Mouse (Mus musculus) stomach, embryonic 14.5 days (tissue): ENCODE results near the gene Trib2. TPM values are rescaled to one million over a fixed set of nuclear protein-coding genes. Genes with fewer than 3 reads are reported as not detected.
A peak's percentile ranks its signal among the peaks of the same experiment; 100 is the strongest.

Source experiments
- ATAC-seq: fragments of 200-750 bp; cut with Nextera tagmentation; 2 replicates; pipeline ENCODE4 v1.8.0; 2017; ENCODE audit warnings: low read depth, moderate TSS enrichment; ENCODE audit not compliant: insufficient number of reproducible peaks, insufficient read depth, low FRiP score
- H3K27ac ChIP-seq: fragments of 300-500 bp; sonication (generic); 2 replicates; pipeline ENCODE4 v1.5.1; 2014; ENCODE audit warnings: mild to moderate bottlenecking, low read length, moderate library complexity, mixed read lengths
- H3K27me3 ChIP-seq: fragments of 300-500 bp; sonication (generic); 2 replicates; pipeline ENCODE4 v1.6.1; 2014; ENCODE audit warnings: low read length, control low read depth, mixed read lengths; ENCODE audit not compliant: control insufficient read depth, insufficient read depth
- H3K36me3 ChIP-seq: fragments of 300-500 bp; sonication (generic); 2 replicates; pipeline ENCODE4 v1.6.1; 2014; ENCODE audit warnings: mild to moderate bottlenecking, control low read depth, low read length, moderate library complexity, mixed read lengths; ENCODE audit not compliant: control insufficient read depth, insufficient read depth
- H3K4me1 ChIP-seq: fragments of 300-500 bp; sonication (generic); 2 replicates; pipeline ENCODE4 v1.6.1; 2014; ENCODE audit warnings: low read length, control low read depth, mixed read lengths; ENCODE audit not compliant: control insufficient read depth, insufficient read depth
- H3K4me2 ChIP-seq: fragments of 300-500 bp; sonication (generic); replicated peaks from 2 replicates; pipeline ENCODE4 v1.6.1; 2014; ENCODE audit warnings: low read depth, low read length, control low read depth
- H3K4me3 ChIP-seq: fragments of 300-500 bp; sonication (generic); 2 replicates; pipeline ENCODE4 v1.5.1; 2014; ENCODE audit warnings: low read depth, low read length, control low read depth
- H3K9ac ChIP-seq: fragments of 300-500 bp; sonication (generic); replicated peaks from 2 replicates; pipeline ENCODE4 v1.6.1; 2014; ENCODE audit warnings: low read depth, mild to moderate bottlenecking, control low read depth, low read length, moderate library complexity, mixed read lengths
- H3K9me3 ChIP-seq: fragments of 300-500 bp; sonication (generic); 2 replicates; pipeline ENCODE4 v1.6.1; 2016; ENCODE audit warnings: low read depth, low read length, control low read depth; ENCODE audit not compliant: control insufficient read depth
- WGBS: fragments of 180-500 bp; shearing (Covaris S2); extraction: QIAGEN DNeasy Blood & Tissue Kit; methylation state at CpG from one replicate; pipeline ENCODE4 v1.1.7; 2014; 5-methylcytosine and 5-hydroxymethylcytosine counted together
- polyA plus RNA-seq: library from polyadenylated mRNA; unstranded; fragments of >200 nt; fragmentation: Nextera tagmentation; extraction: Ambion mirVana; gene quantifications from 2 replicates; pipeline ENCODE4 v1.2.1, GENCODE M21; 2014

Gene Trib2
- polyA plus RNA-seq, result 22.5 and 25.7 TPM in 2 replicates

DNA sequence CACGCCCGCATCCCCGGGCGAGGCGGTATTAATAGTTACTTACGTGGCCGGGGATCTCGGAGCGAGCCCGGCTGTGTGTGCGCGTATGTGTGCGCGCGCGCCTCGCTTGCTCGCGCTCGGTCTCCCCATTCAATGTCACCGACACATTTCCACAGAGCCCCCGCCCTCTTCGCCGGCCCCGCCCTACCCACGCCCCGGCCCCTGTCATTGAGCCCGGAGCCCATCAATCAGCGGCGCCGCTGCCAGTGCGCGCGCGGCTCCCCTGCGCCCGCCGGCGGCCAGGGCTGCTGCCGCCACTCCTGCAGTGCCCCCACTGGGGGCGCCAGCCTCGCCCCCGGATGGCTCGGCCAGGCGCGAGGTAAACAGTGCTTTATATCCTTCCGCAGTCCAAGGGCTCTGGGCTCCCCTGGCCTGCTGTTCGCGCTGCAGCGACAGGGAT lies at the start of gene Trib2:
TSS of gene Trib2 (minus strand) at position 183 of the 439 bp plus-strand sequence.
- Histone ChIP-seq H3K36me3 (no peaks in the 10 kb centered on the region), H3K27ac (peak within 1 kb of the TSS; percentile 93), H3K9me3 (no peaks in the 10 kb centered on the region), H3K9ac (peak within 1 kb of the TSS; percentile 83), H3K4me3 (peak within 1 kb of the TSS; percentile 80), H3K27me3 (no peaks in the 10 kb centered on the region), H3K4me2 (peak within 1 kb of the TSS; percentile 79), H3K4me1 (0 out of 2 replicates have a peak, but pooled peaks cover 9% of the 10 kb centered on the region)
- under 1% methylated on average over 50 of the region's 50 CpGs for WGBS
- peak; percentile 88 for ATAC-seq

DNA sequence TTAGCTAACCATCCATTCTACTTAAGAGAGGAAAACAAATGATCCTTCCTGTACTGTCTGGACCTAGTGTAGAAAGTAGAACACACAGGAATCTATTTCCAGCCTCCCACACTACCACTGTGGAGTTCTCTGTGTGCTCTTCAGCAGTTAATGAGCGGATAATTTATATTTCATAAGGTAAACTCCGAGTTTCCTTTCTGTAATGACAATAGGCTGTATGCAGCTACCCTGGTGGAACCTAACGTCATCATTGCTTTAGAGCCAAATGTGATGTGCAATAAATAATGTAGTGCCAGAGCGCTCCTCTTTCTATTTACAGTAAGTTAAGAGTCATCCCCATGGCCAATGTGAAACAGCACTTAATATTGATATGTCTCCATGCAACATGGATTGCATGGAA lies 41.3 kb upstream of the Trib2 start:
- ATAC-seq, result no peak
- Histone ChIP-seq H3K27me3 (no peaks in the 10 kb centered on the region), H3K4me3 (no peak overlapping the region), H3K4me2 (no peak overlapping the region), H3K27ac (no peak overlapping the region), H3K9ac (no peak overlapping the region), H3K4me1 (no peaks in the 10 kb centered on the region), H3K9me3 (no peaks in the 10 kb centered on the region), H3K36me3 (no peaks in the 10 kb centered on the region)
- 83% methylated on average over 4 of the region's 4 CpGs for WGBS

DNA sequence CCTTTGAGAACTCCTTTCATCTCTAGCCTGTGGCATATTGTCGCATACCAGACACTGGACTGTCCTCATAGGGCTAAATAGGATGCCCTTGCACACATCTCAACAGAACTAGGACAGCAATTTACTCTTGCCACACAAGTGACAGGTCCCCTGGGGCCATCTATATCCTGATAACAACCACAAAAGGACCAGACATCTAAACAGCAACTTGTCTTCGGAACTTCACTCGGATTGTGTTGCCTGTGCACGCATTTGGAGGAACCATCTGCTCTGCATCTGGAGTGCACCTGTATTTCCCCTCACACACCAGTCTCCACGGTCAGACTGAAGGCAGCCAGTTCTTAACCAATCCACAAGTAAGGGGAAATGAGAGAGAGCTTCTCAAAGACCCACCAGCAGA lies 39.2 kb upstream of the Trib2 start:
- Histone ChIP-seq H3K4me3 (no peak overlapping the region), H3K4me1 (no peaks in the 10 kb centered on the region), H3K4me2 (no peak overlapping the region), H3K9ac (no peak overlapping the region), H3K27me3 (no peaks in the 10 kb centered on the region), H3K27ac (no peak overlapping the region), H3K9me3 (no peaks in the 10 kb centered on the region), H3K36me3 (no peaks in the 10 kb centered on the region)
- no peak for ATAC-seq
- 77% methylated on average over 5 of the region's 5 CpGs for WGBS

DNA sequence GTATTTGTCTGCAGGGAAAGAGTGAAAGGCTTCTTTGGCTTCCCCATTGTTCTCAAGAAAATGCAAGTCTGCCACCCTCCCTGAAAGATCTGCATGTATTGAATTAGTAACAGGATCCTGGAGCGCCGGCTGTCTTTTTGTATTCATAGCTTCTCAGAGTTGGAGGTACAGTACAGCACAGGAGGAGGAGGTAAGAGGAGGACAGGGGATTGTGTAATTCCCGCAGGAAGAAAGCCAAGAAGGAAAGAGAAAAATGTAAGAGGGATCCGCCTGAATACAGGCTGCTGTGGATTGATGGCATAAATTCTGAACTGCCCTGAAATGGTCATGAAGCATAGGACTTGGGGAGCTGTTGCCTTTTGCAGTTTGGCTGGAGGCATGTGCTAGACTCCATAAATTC lies 36.1 kb upstream of the Trib2 start:
- H3K4me2 ChIP-seq, result no peak overlapping the region
- no peaks in the 10 kb centered on the region for H3K36me3 ChIP-seq
- peaks cover 3% of the 10 kb centered on the region; the same call in 1 of the 2 replicates for H3K4me1 ChIP-seq
- H3K9me3 ChIP-seq, result no peaks in the 10 kb centered on the region
- no peak overlapping the region for H3K4me3 ChIP-seq
- no peaks in the 10 kb centered on the region for H3K27me3 ChIP-seq
- H3K9ac ChIP-seq, result no peak overlapping the region
- no peak for ATAC-seq
- no peak overlapping the region for H3K27ac ChIP-seq
- WGBS, result 55% methylated on average over 4 of the region's 4 CpGs

DNA sequence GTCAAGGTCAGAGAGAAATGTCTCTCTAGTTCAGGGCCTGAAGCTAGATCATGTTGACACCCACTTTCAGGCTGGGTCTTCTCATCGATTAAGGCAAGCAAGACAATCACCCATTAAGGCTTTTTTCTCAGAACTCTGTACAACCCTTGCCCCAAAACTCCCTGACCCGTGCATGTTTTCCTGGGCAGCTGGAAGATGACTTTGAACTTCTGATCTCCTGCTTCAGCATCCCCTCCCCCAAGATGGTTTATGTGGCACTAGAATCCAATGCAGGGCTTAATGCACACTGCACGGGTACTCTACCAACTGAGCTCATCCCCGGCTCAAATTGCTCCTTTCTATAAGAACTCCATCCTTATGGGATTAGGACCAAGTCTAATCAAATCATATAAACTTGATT lies 35.3 kb upstream of the Trib2 start:
- no peak for ATAC-seq
- no peak overlapping the region for H3K9ac ChIP-seq
- WGBS, result 85% methylated on average over 4 of the region's 4 CpGs
- no peaks in the 10 kb centered on the region for H3K36me3 ChIP-seq
- H3K4me3 ChIP-seq, result no peak overlapping the region
- no peaks in the 10 kb centered on the region for H3K27me3 ChIP-seq
- H3K4me1 ChIP-seq, result peaks cover 3% of the 10 kb centered on the region; the same call in 1 of the 2 replicates
- no peak overlapping the region for H3K27ac ChIP-seq
- no peak overlapping the region for H3K4me2 ChIP-seq
- H3K9me3 ChIP-seq, result no peaks in the 10 kb centered on the region

DNA sequence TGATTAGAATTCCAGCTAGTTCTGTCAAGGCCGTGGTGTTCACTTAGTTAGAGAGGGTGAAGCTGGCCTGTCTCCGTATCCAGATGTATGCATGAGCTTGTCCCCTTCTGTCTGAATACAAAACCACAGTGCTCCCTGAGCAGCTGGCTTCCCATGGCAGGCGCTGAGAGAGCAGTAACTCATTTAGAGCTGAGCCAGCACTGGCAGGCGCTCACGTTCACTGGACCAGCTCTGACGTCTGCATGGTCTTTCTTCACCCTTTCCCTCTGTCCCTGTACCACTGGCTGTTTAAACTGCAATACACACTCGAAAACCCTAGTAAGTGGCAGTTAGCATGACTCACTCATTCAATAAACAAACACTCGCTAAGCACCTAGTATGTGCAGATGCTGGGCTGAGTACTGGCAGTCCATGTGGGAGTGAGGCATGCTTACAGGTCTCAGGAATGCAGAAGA lies 33.7 kb upstream of the Trib2 start:
- no peak overlapping the region for H3K4me2 ChIP-seq
- no peak overlapping the region for H3K4me3 ChIP-seq
- H3K27me3 ChIP-seq, result no peaks in the 10 kb centered on the region
- H3K9me3 ChIP-seq, result no peaks in the 10 kb centered on the region
- H3K9ac ChIP-seq, result no peak overlapping the region
- H3K36me3 ChIP-seq, result no peaks in the 10 kb centered on the region
- peaks cover 3% of the 10 kb centered on the region; the same call in 1 of the 2 replicates for H3K4me1 ChIP-seq
- H3K27ac ChIP-seq, result no peak overlapping the region
- WGBS, result 43% methylated on average over 8 of the region's 8 CpGs
- ATAC-seq, result no peak

DNA sequence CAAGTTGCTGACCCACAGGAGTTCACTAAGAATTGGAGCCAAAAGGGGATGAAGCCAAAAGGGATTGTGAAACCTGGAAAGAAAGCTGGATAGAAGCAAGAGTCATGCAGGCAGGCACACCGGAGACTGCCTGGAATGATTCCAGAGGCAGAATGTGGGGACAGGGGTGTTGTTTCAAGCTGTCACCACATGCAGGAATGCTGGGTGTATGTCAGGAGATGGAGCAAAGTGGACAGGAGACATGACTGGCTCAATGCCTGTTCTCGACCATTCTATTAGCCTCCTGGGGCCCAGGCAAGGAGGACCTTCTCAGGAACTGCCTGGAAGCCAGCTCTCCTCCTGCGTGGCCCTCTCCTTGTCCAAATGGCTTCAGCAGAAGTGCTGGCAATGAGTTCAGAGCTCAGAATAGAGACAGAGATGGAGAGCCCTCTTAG lies 33.2 kb upstream of the Trib2 start:
- Histone ChIP-seq H3K4me2 (no peak overlapping the region), H3K36me3 (no peaks in the 10 kb centered on the region), H3K4me1 (peaks cover 3% of the 10 kb centered on the region; the same call in 1 of the 2 replicates), H3K4me3 (no peak overlapping the region), H3K27me3 (no peaks in the 10 kb centered on the region), H3K27ac (no peak overlapping the region), H3K9me3 (no peaks in the 10 kb centered on the region), H3K9ac (no peak overlapping the region)
- no peak for ATAC-seq
- WGBS, result 53% methylated on average over 3 of the region's 3 CpGs

DNA sequence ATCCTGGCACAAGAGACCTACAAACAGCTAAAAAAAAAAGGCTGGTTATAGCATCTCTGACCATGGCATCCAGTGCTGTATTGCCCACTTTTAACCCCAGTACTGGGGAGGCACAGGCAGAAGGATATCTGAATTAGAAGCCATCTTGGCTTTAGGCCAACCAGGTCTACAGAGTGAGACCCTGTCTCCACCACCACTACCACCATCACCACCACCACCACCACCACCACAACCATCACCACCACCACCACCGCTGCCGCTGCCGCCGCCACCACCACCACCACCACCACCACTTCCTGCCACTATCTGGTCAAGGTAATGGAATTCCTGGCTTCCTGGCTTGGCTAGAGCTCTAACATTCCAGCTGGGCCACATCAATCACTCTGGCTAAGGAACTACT lies 31.7 kb upstream of the Trib2 start:
- H3K9ac ChIP-seq, result no peak overlapping the region
- H3K4me2 ChIP-seq, result no peak overlapping the region
- ATAC-seq, result no peak
- no peak overlapping the region for H3K27ac ChIP-seq
- H3K9me3 ChIP-seq, result no peaks in the 10 kb centered on the region
- no peaks in the 10 kb centered on the region for H3K36me3 ChIP-seq
- no peaks in the 10 kb centered on the region for H3K27me3 ChIP-seq
- H3K4me3 ChIP-seq, result no peak overlapping the region
- 79% methylated on average over 4 of the region's 4 CpGs for WGBS
- peaks cover 3% of the 10 kb centered on the region; the same call in 1 of the 2 replicates for H3K4me1 ChIP-seq

DNA sequence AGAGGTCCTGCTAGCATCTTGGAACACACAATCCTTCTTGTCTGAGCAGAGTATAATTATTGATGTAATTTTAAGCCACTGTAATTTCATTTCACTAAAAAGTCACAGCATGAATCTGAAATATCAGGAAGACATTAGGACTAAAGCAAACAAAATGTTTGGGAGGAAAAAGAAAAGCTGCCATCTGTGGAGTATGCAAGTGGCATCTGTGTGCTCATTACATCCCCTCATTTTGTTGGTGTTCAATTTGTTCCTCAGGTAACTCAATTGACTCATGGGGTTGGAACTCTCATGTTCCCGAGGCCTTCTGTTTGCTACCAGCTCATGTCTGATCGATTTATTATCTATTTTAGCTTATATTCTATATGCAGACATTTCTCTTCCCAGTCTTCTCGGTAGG lies 28.0 kb upstream of the Trib2 start:
- Histone ChIP-seq H3K36me3 (no peaks in the 10 kb centered on the region), H3K4me2 (no peak overlapping the region), H3K4me1 (no peaks in the 10 kb centered on the region; the same call in 1 of the 2 replicates), H3K4me3 (no peak overlapping the region), H3K9ac (no peak overlapping the region), H3K27me3 (no peaks in the 10 kb centered on the region), H3K27ac (no peak overlapping the region), H3K9me3 (no peaks in the 10 kb centered on the region)
- 61% methylated on average over 3 of the region's 3 CpGs for WGBS
- no peak for ATAC-seq
